Mouse (Mus musculus) midbrain, embryonic 13.5 days (tissue): Measurements from ENCODE around the gene Ctf2. TPM values are rescaled to one million over a fixed set of nuclear protein-coding genes. Genes with fewer than 3 reads are reported as not detected.
"Not testable (repeated sequence)": the region's sequence is repeated elsewhere in the genome, so short reads cannot be mapped to it uniquely, and the experiment has no call there.

Source experiments
- ATAC-seq: fragments of 200-750 bp; cut with Nextera tagmentation; 2 replicates; pipeline ENCODE4 v1.8.0; 2017; ENCODE audit warnings: mild to moderate bottlenecking, moderate TSS enrichment, moderate library complexity
- H3K27ac ChIP-seq: fragments of 300-500 bp; sonication (generic); 2 replicates; pipeline ENCODE4 v1.5.1; 2015; ENCODE audit warnings: inconsistent platforms, mild to moderate bottlenecking, moderate library complexity
- H3K27me3 ChIP-seq: fragments of 300-500 bp; sonication (generic); 2 replicates; pipeline ENCODE4 v1.6.1; 2015; ENCODE audit warnings: mild to moderate bottlenecking, inconsistent platforms
- H3K36me3 ChIP-seq: fragments of 300-500 bp; sonication (generic); 2 replicates; pipeline ENCODE4 v1.6.1; 2015; ENCODE audit warnings: mild to moderate bottlenecking, inconsistent platforms
- H3K4me1 ChIP-seq: fragments of 300-500 bp; sonication (generic); replicated peaks from 2 replicates; pipeline ENCODE4 v1.6.1; 2015; ENCODE audit warnings: inconsistent platforms
- H3K4me2 ChIP-seq: fragments of 300-500 bp; sonication (generic); replicated peaks from 2 replicates; pipeline ENCODE4 v1.6.1; 2015; ENCODE audit warnings: moderate library complexity, mild to moderate bottlenecking, inconsistent platforms
- H3K4me3 ChIP-seq: fragments of 300-500 bp; sonication (generic); replicated peaks from 2 replicates; pipeline ENCODE4 v1.5.1; 2015; ENCODE audit warnings: mild to moderate bottlenecking, inconsistent platforms
- H3K9ac ChIP-seq: fragments of 300-500 bp; sonication (generic); replicated peaks from 2 replicates; pipeline ENCODE4 v1.6.1; 2015; ENCODE audit warnings: mild to moderate bottlenecking, inconsistent platforms
- H3K9me3 ChIP-seq: fragments of 300-500 bp; sonication (generic); 2 replicates; pipeline ENCODE4 v1.6.1; 2016; ENCODE audit warnings: mild to moderate bottlenecking, inconsistent platforms
- WGBS: fragments of 180-500 bp; shearing (Covaris S2); methylation state at CpG from one replicate; pipeline ENCODE4 v1.1.7; 2015; 5-methylcytosine and 5-hydroxymethylcytosine counted together
- polyA plus RNA-seq: library from polyadenylated mRNA; unstranded; fragments of >200 nt; fragmentation: Nextera tagmentation; extraction: Ambion mirVana; gene quantifications from 2 replicates; pipeline ENCODE4 v1.2.1, GENCODE M21; 2015

Gene Ctf2
- polyA plus RNA-seq, 1 experiment from 2014 or later = 0.17 TPM

- no peaks in the 10 kb centered on the region for H3K27me3 ChIP-seq
- WGBS = 0% methylated on average over 73 of the region's 90 CpGs
- peak; percentile 87 for ATAC-seq
- H3K9me3 ChIP-seq = no peaks in the 10 kb centered on the region
- peaks cover 35% of the 10 kb centered on the region for H3K4me1 ChIP-seq
- peak within 1 kb of the TSS; percentile 95 for H3K27ac ChIP-seq
- H3K9ac ChIP-seq = peak within 1 kb of the TSS; percentile 87
- peaks cover 28% of the 10 kb centered on the region for H3K36me3 ChIP-seq
- H3K4me3 ChIP-seq = peak within 1 kb of the TSS; percentile 80
- peak within 1 kb of the TSS; percentile 58 for H3K4me2 ChIP-seq
Measured at GRCm38 (mm10) chr7:127708207-127709078, 23.5 kb downstream of the Ctf2 start, which contains the start of gene Bcl7c. Gene Bcl7c, minus strand, starts transcription at chr7:127708933.

GRCm38 (mm10) chr7:127707957-127708206 lies 24.1 kb downstream of the Ctf2 start:
- ATAC-seq = peak; percentile 26
- Histone ChIP-seq H3K4me1 (peaks cover 30% of the 10 kb centered on the region), H3K27ac (peak overlapping the region; percentile 95), H3K4me3 (peak overlapping the region; percentile 80), H3K9me3 (no peaks in the 10 kb centered on the region), H3K4me2 (peak overlapping the region; percentile 58), H3K9ac (peak overlapping the region; percentile 87), H3K27me3 (no peaks in the 10 kb centered on the region), H3K36me3 (peaks cover 33% of the 10 kb centered on the region)
- 0% methylated on average over 5 of the region's 5 CpGs for WGBS

GRCm38 (mm10) chr7:127707045-127707956 lies 24.7 kb downstream of the Ctf2 start:
- Histone ChIP-seq H3K27ac (peak overlapping the region; percentile 95), H3K4me1 (peaks cover 25% of the 10 kb centered on the region), H3K4me2 (peak overlapping the region; percentile 58), H3K9me3 (no peaks in the 10 kb centered on the region), H3K36me3 (peaks cover 35% of the 10 kb centered on the region), H3K9ac (peak overlapping the region; percentile 87), H3K4me3 (peak overlapping the region; percentile 80), H3K27me3 (no peaks in the 10 kb centered on the region)
- ATAC-seq = 0 out of 2 replicates have a peak, but pooled peaks have one; percentile 1
- WGBS = 26% methylated on average over 22 of the region's 22 CpGs

GRCm38 (mm10) chr7:127705706-127706105 lies 26.3 kb downstream of the Ctf2 start:
- Histone ChIP-seq H3K36me3 (peaks cover 46% of the 10 kb centered on the region), H3K9me3 (no peaks in the 10 kb centered on the region), H3K4me3 (no peak overlapping the region), H3K27me3 (no peaks in the 10 kb centered on the region), H3K4me2 (no peak overlapping the region), H3K27ac (no peak overlapping the region), H3K4me1 (peaks cover 21% of the 10 kb centered on the region), H3K9ac (no peak overlapping the region)
- WGBS = 79% methylated on average over 4 of the region's 4 CpGs
- ATAC-seq = no peak

- WGBS = 78% methylated on average over 6 of the region's 6 CpGs
- Histone ChIP-seq H3K27me3 (no peaks in the 10 kb centered on the region), H3K36me3 (peaks cover 57% of the 10 kb centered on the region), H3K27ac (no peak overlapping the region), H3K4me1 (peaks cover 21% of the 10 kb centered on the region), H3K4me3 (no peak overlapping the region), H3K9me3 (no peaks in the 10 kb centered on the region), H3K4me2 (no peak overlapping the region), H3K9ac (peak overlapping the region; percentile 25; the same call in 1 of the 2 replicates)
- ATAC-seq = no peak
Measured at GRCm38 (mm10) chr7:127704598-127704997, 27.4 kb downstream of the Ctf2 start.

GRCm38 (mm10) chr7:127703561-127704178 lies 28.3 kb downstream of the Ctf2 start:
- H3K4me3 ChIP-seq = no peak overlapping the region
- H3K36me3 ChIP-seq = peaks cover 63% of the 10 kb centered on the region
- ATAC-seq = no peak
- H3K9ac ChIP-seq = no peak overlapping the region
- H3K27ac ChIP-seq = no peak overlapping the region
- no peaks in the 10 kb centered on the region for H3K9me3 ChIP-seq
- peaks cover 15% of the 10 kb centered on the region for H3K4me1 ChIP-seq
- no peak overlapping the region for H3K4me2 ChIP-seq
- 94% methylated on average over 8 of the region's 8 CpGs for WGBS
- H3K27me3 ChIP-seq = no peaks in the 10 kb centered on the region

- 92% methylated on average over 3 of the region's 3 CpGs for WGBS
- ATAC-seq = no peak
- Histone ChIP-seq H3K4me1 (0 out of 2 replicates have a peak, but pooled peaks cover 2% of the 10 kb centered on the region), H3K27ac (no peak overlapping the region), H3K4me3 (no peak overlapping the region), H3K27me3 (no peaks in the 10 kb centered on the region), H3K4me2 (no peak overlapping the region), H3K36me3 (peaks cover 56% of the 10 kb centered on the region), H3K9me3 (no peaks in the 10 kb centered on the region), H3K9ac (no peak overlapping the region)
Measured at GRCm38 (mm10) chr7:127700712-127701331, 31.1 kb downstream of the Ctf2 start.

- Histone ChIP-seq H3K36me3 (peaks cover 46% of the 10 kb centered on the region), H3K9me3 (no peaks in the 10 kb centered on the region), H3K4me3 (no peak overlapping the region), H3K27ac (no peak overlapping the region), H3K9ac (no peak overlapping the region), H3K4me2 (no peak overlapping the region), H3K4me1 (no peaks in the 10 kb centered on the region), H3K27me3 (no peaks in the 10 kb centered on the region)
- no peak for ATAC-seq
- 87% methylated on average over 6 of the region's 6 CpGs for WGBS
Measured at GRCm38 (mm10) chr7:127698986-127699385, 33.0 kb downstream of the Ctf2 start.

GRCm38 (mm10) chr7:127693730-127694129 lies 38.2 kb downstream of the Ctf2 start:
- not testable (repeated sequence) for ATAC-seq, H3K27ac ChIP-seq, H3K9me3 ChIP-seq, H3K4me3 ChIP-seq, H3K4me1 ChIP-seq, H3K27me3 ChIP-seq, H3K36me3 ChIP-seq, H3K4me2 ChIP-seq, H3K9ac ChIP-seq
- WGBS = 95% methylated on average over 7 of the region's 7 CpGs

- Histone ChIP-seq H3K27me3 (no peaks in the 10 kb centered on the region), H3K4me1 (peaks cover 9% of the 10 kb centered on the region)
Measured at GRCm38 (mm10) chr7:127693290-127693689, 38.7 kb downstream of the Ctf2 start.

GRCm38 (mm10) chr7:127691221-127691989 lies 40.6 kb downstream of the Ctf2 start:
- H3K27me3 ChIP-seq = no peaks in the 10 kb centered on the region
- peak overlapping the region; percentile 45 for H3K4me2 ChIP-seq
- H3K36me3 ChIP-seq = peaks cover 7% of the 10 kb centered on the region
- H3K9ac ChIP-seq = peak overlapping the region; percentile 59; the same call in 1 of the 2 replicates
- peak overlapping the region; percentile 69 for H3K27ac ChIP-seq
- peaks cover 9% of the 10 kb centered on the region for H3K4me1 ChIP-seq
- H3K9me3 ChIP-seq = no peaks in the 10 kb centered on the region
- H3K4me3 ChIP-seq = peak overlapping the region; percentile 18; the same call in 1 of the 2 replicates
- ATAC-seq = peak; percentile 65; the same call in 1 of the 2 replicates
- 5% methylated on average over 15 of the region's 15 CpGs for WGBS

More at GRCm38 (mm10) chr7:127693290-127693689, 38.7 kb downstream of the Ctf2 start:
- H3K27ac ChIP-seq = no peak overlapping the region
- H3K36me3 ChIP-seq = peaks cover 7% of the 10 kb centered on the region
- H3K9ac ChIP-seq = no peak overlapping the region
- no peak for ATAC-seq
- no peak overlapping the region for H3K4me3 ChIP-seq
- 93% methylated on average over 8 of the region's 8 CpGs for WGBS
- H3K4me2 ChIP-seq = no peak overlapping the region
- H3K9me3 ChIP-seq = no peaks in the 10 kb centered on the region
